Mouse (Mus musculus): ENCODE measurements around the gene Pafah2.

Pafah2 gene

GRCm38 (mm10) chr4:134430381-134431004, 34.4 kb downstream of the Pafah2 start:
- ChIA-PET POLR2A (interaction anchor here in 3 of 4 experiments (0.6 to 2.2 kb wide), 19 partner anchors 9 to 80 kb away, joined by 3 to 12 read pairs (median 5); partner anchors contain the start of genes Stmn1 (in 2 of the 3), Aunip (in 1 of the 3) and Pafah2 (in 1 of the 3)), CTCF (interaction anchor here in 3 of 4 experiments (0.6 to 2.0 kb wide), 11 partner anchors 14 to 99 kb away, joined by 3 to 8 read pairs (median 4); partner anchors contain the start of gene Pafah2 (in 2 of the 3))

GRCm38 (mm10) chr4:134432686-134433360, 36.7 kb downstream of the Pafah2 start:
- CTCF ChIA-PET = interaction anchor here in 1 of 4 experiments (0.9 kb wide), 1 partner anchor 45 kb away, joined by 3 read pairs; no protein-coding TSS in a partner anchor
- POLR2A ChIA-PET = interaction anchor here in 1 of 4 experiments (0.6 to 3.1 kb wide), 4 partner anchors 18 to 45 kb away, joined by 3 to 9 read pairs (median 4); no protein-coding TSS in a partner anchor

- ChIA-PET CTCF (interaction anchor here in 3 of 4 experiments (0.6 to 2.1 kb wide), 9 partner anchors 12 to 331 kb away, joined by 3 to 11 read pairs (median 4); partner anchors contain the start of genes Cep85 (in 1 of the 3) and Pafah2 (in 1 of the 3)), POLR2A (interaction anchor here in 3 of 4 experiments (0.7 to 3.2 kb wide), 21 partner anchors 9 to 249 kb away, joined by 3 to 18 read pairs (median 7); partner anchors contain the start of genes Stmn1 (in 2 of the 3) and Cep85 (in 1 of the 3))
Measured at GRCm38 (mm10) chr4:134436185-134436584, 40.1 kb downstream of the Pafah2 start.

- CTCF ChIA-PET = interaction anchor here (0.6 to 2.1 kb wide), 10 partner anchors 11 to 332 kb away, joined by 3 to 11 read pairs (median 4); partner anchors contain the start of genes Cep85 (in 1 of the 4) and Pafah2 (in 1 of the 4)
Measured at GRCm38 (mm10) chr4:134436659-134437058, 40.5 kb downstream of the Pafah2 start.

DNA sequence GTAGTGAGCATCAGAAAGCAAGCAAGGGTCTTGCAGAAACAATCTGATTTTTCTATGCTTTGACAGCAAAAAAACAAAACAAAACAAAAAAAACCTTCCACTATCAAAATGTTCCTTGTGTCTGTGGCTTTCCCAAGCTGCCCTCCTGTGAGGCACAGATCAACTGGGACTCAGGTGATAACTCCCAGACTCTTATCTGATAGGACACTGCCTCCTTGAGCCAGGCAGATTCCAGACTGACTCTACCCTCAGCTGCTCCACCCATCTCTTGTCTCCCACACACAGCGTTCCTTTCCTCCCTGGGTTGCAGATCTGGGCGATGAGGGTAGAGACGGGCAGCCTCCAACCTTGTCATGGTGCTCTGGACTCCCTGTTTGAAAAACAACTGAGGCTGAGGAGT, 43.0 kb downstream of the Pafah2 start:
- ChIA-PET POLR2A (interaction anchor here in 2 of 4 experiments (0.7 to 3.2 kb wide), 7 partner anchors 7 to 90 kb away, joined by 3 to 18 read pairs (median 4); partner anchors contain the start of genes Pafah2 (in 1 of the 2) and Stmn1 (in 1 of the 2)), CTCF (interaction anchor here in 1 of 4 experiments (0.6 to 1.0 kb wide), 2 partner anchors 28 to 39 kb away, joined by 5 to 8 read pairs; no protein-coding TSS in a partner anchor)

More at GRCm38 (mm10) chr4:134436659-134437058, 40.5 kb downstream of the Pafah2 start:
- POLR2A ChIA-PET = interaction anchor here (0.5 to 3.2 kb wide), 29 partner anchors 9 to 301 kb away, joined by 3 to 18 read pairs (median 4); partner anchors contain the start of genes Stmn1 (in 2 of the 4), Aunip (in 1 of the 4) and Cep85 (in 1 of the 4)

GRCm38 (mm10) chr4:134439919-134440318, 43.8 kb downstream of the Pafah2 start:
- ChIA-PET CTCF (no interaction called here), POLR2A (interaction anchor here in 3 of 4 experiments (0.9 to 2.0 kb wide), 7 partner anchors 9 to 35 kb away, joined by 3 to 7 read pairs (median 4); partner anchors contain the start of gene Stmn1 (in 1 of the 3))

GRCm38 (mm10) chr4:134442216-134442615, 46.1 kb downstream of the Pafah2 start:
- ChIA-PET POLR2A (interaction anchor here in 3 of 4 experiments (0.8 to 2.0 kb wide), 8 partner anchors 8 to 605 kb away, joined by 3 to 7 read pairs (median 4); partner anchors contain the start of gene Stmn1 (in 1 of the 3)), CTCF (interaction anchor here in 1 of 4 experiments (1.0 kb wide), 1 partner anchor 36 kb away, joined by 3 read pairs; no protein-coding TSS in a partner anchor)

GRCm38 (mm10) chr4:134443589-134443988, 47.5 kb downstream of the Pafah2 start:
- ChIA-PET POLR2A (interaction anchor here in 1 of 4 experiments (0.6 to 1.7 kb wide), 4 partner anchors 9 to 127 kb away, joined by 3 to 7 read pairs (median 4); partner anchors contain the start of gene Stmn1), CTCF (interaction anchor here in 2 of 4 experiments (0.5 to 1.1 kb wide), 2 partner anchors 34 to 53 kb away, joined by 3 read pairs; partner anchors contain the start of gene Paqr7 (in 1 of the 2))

- CTCF ChIA-PET = interaction anchor here in 3 of 4 experiments (0.6 to 1.0 kb wide), 5 partner anchors 33 to 1195 kb away, joined by 4 to 13 read pairs (median 5); no protein-coding TSS in a partner anchor
Measured at GRCm38 (mm10) chr4:134444949-134445348, 48.8 kb downstream of the Pafah2 start.

DNA sequence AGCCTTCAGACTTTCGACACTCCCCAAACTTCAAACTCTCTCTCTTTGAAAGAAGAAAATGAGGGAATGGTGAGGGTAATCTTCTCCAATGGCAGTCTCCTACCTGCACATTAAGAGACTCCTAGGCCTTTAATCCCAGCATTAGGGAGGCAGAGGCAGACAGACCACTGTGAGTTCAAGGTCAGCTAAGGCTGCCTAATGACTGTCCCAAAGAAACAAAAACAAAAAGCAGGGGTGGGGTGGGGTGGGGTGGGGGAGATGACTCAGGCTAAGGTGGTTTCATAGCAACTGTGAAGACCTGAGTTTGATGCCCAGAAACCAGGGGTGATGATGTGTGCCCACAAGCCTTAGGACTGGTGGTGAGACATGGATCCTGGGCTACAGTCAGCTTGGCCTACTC, 49.4 kb downstream of the Pafah2 start:
- ChIA-PET POLR2A (interaction anchor here in 3 of 4 experiments (0.6 to 8.0 kb wide), 25 partner anchors 8 to 1976 kb away, joined by 3 to 96 read pairs (median 4); partner anchors contain the start of gene Stmn1 (in 2 of the 3)), CTCF (interaction anchor here in 3 of 4 experiments (0.6 to 1.0 kb wide), 5 partner anchors 33 to 1196 kb away, joined by 4 to 13 read pairs (median 5); no protein-coding TSS in a partner anchor)

More at GRCm38 (mm10) chr4:134444949-134445348, 48.8 kb downstream of the Pafah2 start:
- POLR2A ChIA-PET = interaction anchor here in 3 of 4 experiments (0.6 to 8.0 kb wide), 16 partner anchors 7 to 1976 kb away, joined by 3 to 96 read pairs (median 4); partner anchors contain the start of gene Stmn1 (in 2 of the 3)

GRCm38 (mm10) chr4:134447966-134448365, 51.8 kb downstream of the Pafah2 start:
- POLR2A ChIA-PET = interaction anchor here in 3 of 4 experiments (0.6 to 8.0 kb wide), 17 partner anchors 8 to 332 kb away, joined by 3 to 96 read pairs (median 5); partner anchors contain the start of gene Stmn1 (in 2 of the 3)
- CTCF ChIA-PET = interaction anchor here in 2 of 4 experiments (0.9 to 1.8 kb wide), 6 partner anchors 11 to 52 kb away, joined by 3 to 10 read pairs (median 6); partner anchors contain the start of gene Pafah2 (in 1 of the 2)

DNA sequence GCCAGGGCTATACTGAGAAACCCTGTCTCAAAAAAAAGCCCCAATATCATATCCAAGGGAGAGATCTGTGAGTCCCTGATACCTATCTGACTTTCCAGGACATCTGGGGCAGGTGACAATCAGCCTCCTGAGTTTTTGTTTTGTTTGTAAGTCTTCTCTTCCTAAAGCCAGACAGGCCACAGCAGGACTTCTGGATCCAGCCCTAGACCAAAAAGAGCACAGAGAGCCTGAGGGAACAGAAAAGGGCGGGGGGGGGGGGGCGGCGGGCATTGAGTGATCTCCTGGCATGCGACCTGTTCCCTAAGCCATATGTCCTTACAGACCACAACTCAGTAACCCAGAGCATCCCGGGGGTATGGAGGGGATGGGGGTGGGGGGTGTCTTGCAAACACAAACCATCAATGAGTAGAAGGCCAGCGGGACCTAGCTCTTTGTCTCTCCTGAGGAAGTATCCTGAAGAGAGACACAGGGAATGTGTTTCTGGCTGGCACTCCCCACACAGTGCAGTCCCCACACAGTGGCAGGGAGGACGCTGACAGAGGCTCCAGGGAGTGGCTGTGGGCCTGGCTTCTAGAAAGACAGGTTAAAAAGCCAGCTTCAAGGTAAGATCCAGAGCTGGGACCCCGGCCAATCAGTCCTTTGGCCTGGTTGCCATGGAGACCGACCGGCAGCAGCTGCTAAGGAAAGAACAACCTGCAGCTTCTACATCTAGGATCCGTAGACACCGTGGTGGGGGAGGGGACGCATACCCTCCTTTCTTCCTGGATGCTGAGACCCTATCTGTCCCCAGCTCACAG, 53.7 kb downstream of the Pafah2 start:
- CTCF ChIA-PET = interaction anchor here in 3 of 4 experiments (0.5 to 1.6 kb wide), 8 partner anchors 19 to 1621 kb away, joined by 3 to 7 read pairs (median 4); partner anchors contain the start of gene Pafah2 (in 1 of the 3)
- POLR2A ChIA-PET = interaction anchor here in 2 of 4 experiments (0.8 to 8.0 kb wide), 23 partner anchors 8 to 473 kb away, joined by 3 to 96 read pairs (median 5); partner anchors contain the start of genes Aunip (in 2 of the 2), Stmn1 (in 2 of the 2), Pafah2 (in 1 of the 2) and Rsrp1 (in 1 of the 2)

DNA sequence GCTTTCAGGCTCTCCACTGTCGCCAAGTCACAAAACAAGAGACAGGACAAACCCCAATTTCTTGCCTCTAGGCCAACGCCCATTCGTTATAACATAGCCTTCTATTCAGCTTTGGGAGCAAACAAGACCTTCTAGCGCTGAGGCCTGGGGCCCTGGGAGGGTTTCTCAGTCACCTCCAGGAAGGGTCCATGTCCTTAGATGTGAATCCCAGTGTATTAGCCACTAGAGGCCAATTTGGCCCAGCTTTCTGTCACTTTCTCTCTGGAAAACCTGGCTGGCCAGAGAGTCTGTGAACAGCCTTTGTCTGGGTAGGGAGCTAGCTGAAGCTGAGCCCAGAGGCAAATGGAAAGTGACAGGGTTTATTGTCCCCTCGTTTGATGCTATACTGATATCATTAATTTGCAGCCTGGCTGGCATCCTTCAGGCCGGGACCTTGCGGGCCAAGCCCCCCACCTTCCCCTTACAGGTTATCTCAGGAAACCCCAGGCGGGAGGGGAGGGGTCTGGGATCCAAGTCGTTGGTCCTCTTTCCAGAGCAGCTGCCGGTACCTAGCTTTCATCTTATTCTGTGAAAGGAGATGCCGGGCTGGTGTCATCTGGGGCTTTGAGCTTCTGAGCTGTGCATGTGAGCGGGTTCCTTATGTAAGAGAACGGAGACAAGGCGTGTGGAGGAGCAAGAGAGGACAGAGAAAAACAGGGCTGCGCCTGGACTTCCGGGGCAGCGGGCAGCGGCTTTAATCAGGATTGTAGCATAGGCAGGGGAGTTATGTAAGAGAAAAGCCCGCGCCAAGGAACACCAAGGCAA, 54.5 kb downstream of the Pafah2 start:
- ChIA-PET CTCF (interaction anchor here in 3 of 4 experiments (0.6 to 1.6 kb wide), 7 partner anchors 20 to 106 kb away, joined by 3 to 7 read pairs (median 5); partner anchors contain the start of gene Pafah2 (in 1 of the 3)), POLR2A (interaction anchor here in 2 of 4 experiments (0.9 to 8.0 kb wide), 21 partner anchors 8 to 473 kb away, joined by 3 to 96 read pairs (median 5); partner anchors contain the start of genes Aunip (in 2 of the 2), Stmn1 (in 2 of the 2), Pafah2 (in 1 of the 2) and Rsrp1 (in 1 of the 2))

DNA sequence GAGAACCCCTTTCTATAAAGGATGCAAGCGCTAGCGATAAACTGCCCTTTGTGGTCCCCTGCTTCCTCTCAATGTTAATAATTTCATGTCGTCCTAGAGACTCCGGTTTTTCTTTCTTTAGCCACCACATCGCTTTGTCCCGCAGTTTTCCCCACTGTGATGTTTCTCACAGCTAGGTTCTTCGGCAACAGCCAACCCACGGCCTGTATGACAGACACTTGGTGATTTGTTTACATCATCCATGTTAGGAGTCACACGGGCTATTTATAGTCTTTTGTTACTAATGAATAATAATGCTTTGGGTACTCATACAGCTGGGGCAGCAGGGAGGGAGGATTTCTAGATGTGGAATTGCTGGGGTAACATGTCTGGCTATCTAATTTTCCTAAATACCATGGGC, 55.4 kb downstream of the Pafah2 start:
- CTCF ChIA-PET = no interaction called here
- POLR2A ChIA-PET = interaction anchor here in 3 of 4 experiments (0.6 to 8.0 kb wide), 11 partner anchors 10 to 1937 kb away, joined by 3 to 96 read pairs (median 5); partner anchors contain the start of gene Stmn1 (in 1 of the 3)
